In the genomic region with DNA sequence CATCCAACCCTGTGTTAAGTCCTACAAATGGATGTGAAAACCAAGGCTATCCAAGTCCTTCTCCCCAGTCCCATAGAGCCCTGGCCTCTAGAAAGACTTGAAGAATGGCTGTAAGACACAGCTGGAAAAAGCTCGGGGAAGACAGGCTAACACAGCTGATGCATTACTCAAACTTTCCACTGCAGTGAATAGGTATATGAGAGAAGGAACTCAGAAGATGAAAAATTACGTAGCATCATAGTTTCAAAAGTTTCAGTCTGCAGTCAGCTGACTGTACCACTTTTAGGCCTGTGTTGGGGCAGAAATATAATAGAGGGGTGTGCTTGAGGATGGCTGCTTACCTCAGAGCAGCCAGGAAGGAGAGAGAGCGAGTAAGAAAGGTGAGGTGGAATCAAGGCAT, we compare ENCODE assay signal across 29 mouse cellular contexts.
"Had no signal": no experiment of that assay in that cellular context is flagged by ENCODE, and none has a peak within 500 bp of the region (broad histone marks: within the 10 kb centered on the region; RNA-seq: fewer than 3 reads in every experiment).

No protein-coding gene starts in this region.

- H3K27me3 ChIP-seq: limb, embryonic 12.5 days; limb, embryonic 13.5 days; limb, embryonic 15.5 days; liver, embryonic 12.5 days; liver, embryonic 13.5 days; liver, embryonic 15.5 days; lung, embryonic 15.5 days; megakaryocyte, embryonic 14.5 days; midbrain, embryonic 12.5 days; midbrain, embryonic 13.5 days; midbrain, embryonic 15.5 days; neural tube, embryonic 12.5 days had no signal

- H3K9ac ChIP-seq: limb, embryonic 12.5 days; limb, embryonic 13.5 days; limb, embryonic 15.5 days; liver, embryonic 12.5 days; liver, embryonic 13.5 days; liver, embryonic 14.5 days; liver, embryonic 15.5 days; liver, postnatal 0 days; lung, embryonic 14.5 days; lung, embryonic 15.5 days; midbrain, embryonic 12.5 days; midbrain, embryonic 13.5 days; midbrain, embryonic 15.5 days; neural tube, embryonic 12.5 days had no signal

- DNase-seq: left cerebral cortex, postnatal 4 days; liver; liver, embryonic 13.5 days; liver, postnatal 0 days; lung, adult 18-20 months; lung, embryonic 14.5 days; lung, postnatal 10 days; lung, postnatal 14 days; lung, postnatal 36 days; lung, postnatal 4 days; midbrain, embryonic 14.5 days had no signal

- H3K4me3 ChIP-seq: limb, embryonic 10.5 days; limb, embryonic 12.5 days; limb, embryonic 13.5 days; limb, embryonic 15.5 days; liver, embryonic 12.5 days; liver, embryonic 13.5 days; liver, embryonic 15.5 days; lung, embryonic 15.5 days; megakaryocyte, embryonic 14.5 days; midbrain, embryonic 10.5 days; midbrain, embryonic 12.5 days; midbrain, embryonic 13.5 days; midbrain, embryonic 15.5 days; myocyte; neural tube, embryonic 12.5 days had no signal

- H3K9me3 ChIP-seq: limb, embryonic 10.5 days; limb, embryonic 12.5 days; limb, embryonic 15.5 days; liver, embryonic 13.5 days; liver, embryonic 15.5 days; lung, embryonic 15.5 days; midbrain, embryonic 10.5 days; midbrain, embryonic 12.5 days; midbrain, embryonic 13.5 days; midbrain, embryonic 15.5 days had no signal

- H3K27ac ChIP-seq: limb, embryonic 10.5 days; limb, embryonic 12.5 days; limb, embryonic 13.5 days; limb, embryonic 15.5 days; liver, embryonic 12.5 days; liver, embryonic 13.5 days; liver, embryonic 14.5 days; liver, embryonic 15.5 days; lung, embryonic 15.5 days; macrophage; midbrain, embryonic 10.5 days; midbrain, embryonic 12.5 days; midbrain, embryonic 13.5 days; midbrain, embryonic 15.5 days; neural tube, embryonic 12.5 days had no signal

- H3K36me3 ChIP-seq: limb, embryonic 10.5 days; limb, embryonic 12.5 days; limb, embryonic 13.5 days; limb, embryonic 15.5 days; liver, embryonic 12.5 days; liver, embryonic 13.5 days; liver, embryonic 15.5 days; lung, embryonic 15.5 days; midbrain, embryonic 10.5 days; midbrain, embryonic 12.5 days; midbrain, embryonic 13.5 days; midbrain, embryonic 15.5 days; neural tube, embryonic 12.5 days had no signal

- H3K4me1 ChIP-seq: limb, embryonic 10.5 days; limb, embryonic 12.5 days; limb, embryonic 13.5 days; limb, embryonic 15.5 days; liver, embryonic 12.5 days; liver, embryonic 13.5 days; liver, embryonic 15.5 days; lung, embryonic 15.5 days; megakaryocyte, embryonic 14.5 days; midbrain, embryonic 10.5 days; midbrain, embryonic 12.5 days; midbrain, embryonic 13.5 days; midbrain, embryonic 15.5 days; neural tube, embryonic 12.5 days had no signal

- H3K4me2 ChIP-seq: limb, embryonic 12.5 days; limb, embryonic 13.5 days; limb, embryonic 15.5 days; liver, embryonic 11.5 days; liver, embryonic 12.5 days; liver, embryonic 13.5 days; liver, embryonic 15.5 days; lung, embryonic 14.5 days; lung, embryonic 15.5 days; midbrain, embryonic 11.5 days; midbrain, embryonic 12.5 days; midbrain, embryonic 13.5 days; midbrain, embryonic 15.5 days; neural tube, embryonic 12.5 days had no signal
